Mouse (Mus musculus) layer of hippocampus, adult 11-12 months (tissue): ENCODE measurements at regions not wholly inside any gene's neighbourhood (a gene's known extent, or its start where the extent isn't known, plus 50 kb on each side); places are given as distances from the start of the nearest gene placed in this dataset.

Experiments used
- DNase-seq: peaks from one replicate; pipeline ENCODE4 v3.0.0; 2022; ENCODE audit warnings: low spot score

DNA sequence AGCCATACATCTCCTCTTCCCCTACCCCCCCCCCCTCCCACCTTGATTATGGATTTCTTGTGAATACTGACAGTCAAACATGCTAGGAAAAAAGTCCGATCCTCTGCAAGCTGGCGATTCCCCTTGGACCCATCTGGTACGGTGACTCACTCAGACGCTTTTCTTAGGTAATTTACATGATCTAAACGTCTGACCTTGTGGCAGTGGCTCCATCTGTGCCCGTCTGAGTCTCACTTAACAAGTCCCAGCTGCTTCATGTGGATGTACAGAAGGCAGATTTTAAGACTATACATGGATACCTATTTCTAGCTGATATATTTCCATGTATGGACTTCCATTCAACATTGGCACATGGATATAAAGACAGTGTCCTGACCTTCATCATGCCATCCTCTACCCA lies 481.0 kb downstream of the Lipi start:
- DNase-seq: no peak

DNA sequence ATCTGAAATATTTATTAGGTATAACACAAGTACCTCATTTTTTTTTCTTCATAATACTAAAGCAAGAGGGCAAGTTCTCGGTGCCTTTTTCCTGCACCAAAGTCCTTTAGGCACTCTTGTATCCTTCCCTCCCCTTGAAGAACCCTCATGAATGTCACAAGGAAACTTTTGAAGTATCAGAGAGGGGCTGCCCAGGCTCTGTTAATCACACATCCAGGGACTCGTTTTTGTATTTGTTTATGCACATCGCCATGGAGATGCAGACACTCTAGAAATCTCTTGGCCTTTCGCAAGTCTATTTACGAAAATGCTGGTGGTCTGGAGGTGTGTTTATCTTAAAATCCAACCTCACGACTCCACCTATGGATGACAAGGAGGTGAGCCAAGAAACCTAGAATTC lies 492.7 kb downstream of the Lipi start:
- DNase-seq: no peak

DNA sequence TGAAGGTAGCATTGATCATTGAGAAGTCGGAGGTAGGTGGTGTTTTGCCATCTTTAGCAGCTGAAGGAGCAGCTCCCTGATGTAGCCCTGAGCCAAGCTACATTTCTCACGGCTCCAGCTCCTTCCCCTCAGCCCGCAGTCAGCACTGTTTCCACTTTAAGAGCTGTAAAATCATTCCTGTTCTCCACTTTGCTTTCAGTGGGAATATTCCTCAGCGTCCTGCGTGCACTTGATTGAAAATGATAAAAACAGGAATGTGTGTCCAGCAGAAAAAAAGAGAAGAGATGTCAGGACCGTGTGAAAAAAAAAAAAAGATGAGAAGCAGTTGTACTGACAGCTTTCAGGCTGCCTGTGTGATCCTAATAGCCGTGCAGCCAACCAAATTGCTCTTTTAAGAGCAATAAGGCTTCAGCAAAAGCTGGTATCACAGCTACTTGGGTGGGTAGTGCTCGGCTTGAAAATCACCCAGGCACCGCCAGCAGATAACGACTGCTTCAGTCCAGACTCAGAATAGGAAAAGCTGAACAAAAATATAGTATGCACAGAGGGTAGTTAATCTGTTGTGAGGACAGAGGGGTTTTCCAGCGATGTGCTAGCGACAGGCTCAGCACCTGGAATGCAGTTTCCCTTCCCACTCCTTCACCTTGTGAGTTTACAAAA lies 493.3 kb downstream of the Lipi start:
- DNase-seq: no peak

DNA sequence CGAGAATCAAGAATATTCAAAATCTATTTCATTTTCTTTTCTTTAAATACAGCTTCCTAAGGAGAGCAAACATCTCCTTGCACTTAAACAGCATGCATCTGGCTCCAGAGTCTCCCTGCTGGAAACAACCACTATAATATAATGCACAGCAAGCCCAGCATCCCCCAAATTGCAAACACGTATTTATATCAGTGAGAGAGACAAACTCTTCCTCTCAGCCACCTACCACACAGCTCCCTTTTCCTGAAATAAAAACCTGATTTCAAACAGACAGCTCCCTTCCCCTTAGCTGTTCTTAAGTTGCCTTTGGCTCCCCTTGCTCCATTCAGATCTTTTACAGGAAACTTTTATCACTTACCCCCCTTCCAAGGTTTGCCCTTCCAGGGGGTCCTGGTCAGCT lies 493.9 kb downstream of the Lipi start:
- no peak for DNase-seq

DNA sequence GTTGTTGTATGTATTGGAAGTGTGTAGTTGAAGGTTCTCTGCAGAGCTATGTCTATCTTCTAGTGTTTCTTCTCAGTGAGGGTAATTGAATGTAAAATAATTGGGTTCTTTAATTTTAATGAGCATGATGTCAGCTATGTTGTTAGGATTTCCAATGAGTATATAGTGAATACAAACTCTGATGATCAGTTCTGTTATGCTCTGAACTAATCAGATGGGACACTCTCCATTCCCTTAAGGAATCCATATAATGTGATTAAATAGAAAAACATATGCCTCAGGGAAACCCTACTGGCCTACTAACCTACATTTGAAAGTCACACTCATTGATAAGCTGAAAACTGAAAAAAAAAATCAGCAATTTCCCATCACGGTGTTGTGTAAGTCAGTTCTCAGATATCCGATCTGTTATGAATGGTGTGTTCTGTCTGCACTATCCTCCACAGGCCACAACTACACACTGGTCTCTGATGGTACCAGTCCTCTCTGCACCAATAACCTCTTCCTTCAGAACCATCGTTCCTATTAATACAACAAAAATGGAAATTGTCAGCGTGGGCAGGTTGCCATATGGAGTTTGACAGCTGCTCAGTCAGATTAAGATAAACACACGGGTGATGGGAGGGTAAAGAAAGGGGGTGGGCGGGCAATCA lies 496.4 kb downstream of the Lipi start:
- DNase-seq: peak; percentile 67

DNA sequence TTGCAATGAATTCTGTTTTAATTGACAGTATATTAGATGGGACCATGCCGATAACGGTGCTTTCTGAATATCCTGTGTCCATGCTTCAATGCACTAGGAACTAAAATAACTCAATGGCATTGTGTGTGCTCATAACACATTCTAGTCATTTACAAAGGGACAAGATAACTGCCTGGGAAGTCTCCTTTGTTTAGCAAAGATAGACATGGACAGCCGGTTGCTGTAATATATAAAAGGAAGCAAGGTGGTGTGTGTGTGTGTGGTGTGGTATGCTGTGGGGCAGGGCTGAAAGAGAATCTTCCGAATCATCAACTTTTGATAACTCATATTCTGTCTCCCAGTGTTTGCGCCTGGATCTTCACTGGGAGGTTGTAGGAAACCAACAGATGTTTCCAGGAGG lies 497.2 kb downstream of the Lipi start:
- no peak for DNase-seq

DNA sequence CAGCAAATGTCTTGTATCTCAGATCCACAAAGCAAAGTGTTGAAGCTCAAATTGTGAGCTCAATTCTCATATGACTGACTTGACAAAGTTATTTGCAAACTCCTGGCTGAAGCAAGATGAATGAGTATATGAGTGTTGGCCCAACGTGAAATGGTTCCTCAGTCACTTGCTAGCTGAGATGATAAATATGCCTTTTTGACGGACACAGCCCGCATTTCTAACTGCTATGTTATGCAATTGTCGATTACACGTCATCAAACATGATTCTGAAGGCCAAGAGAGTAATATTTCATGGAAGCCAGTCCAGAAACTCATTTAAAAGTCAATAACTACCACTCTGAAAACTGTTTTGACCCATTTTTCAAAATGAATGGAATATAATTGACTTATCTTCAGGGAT lies 520.6 kb downstream of the Lipi start:
- DNase-seq: no peak

DNA sequence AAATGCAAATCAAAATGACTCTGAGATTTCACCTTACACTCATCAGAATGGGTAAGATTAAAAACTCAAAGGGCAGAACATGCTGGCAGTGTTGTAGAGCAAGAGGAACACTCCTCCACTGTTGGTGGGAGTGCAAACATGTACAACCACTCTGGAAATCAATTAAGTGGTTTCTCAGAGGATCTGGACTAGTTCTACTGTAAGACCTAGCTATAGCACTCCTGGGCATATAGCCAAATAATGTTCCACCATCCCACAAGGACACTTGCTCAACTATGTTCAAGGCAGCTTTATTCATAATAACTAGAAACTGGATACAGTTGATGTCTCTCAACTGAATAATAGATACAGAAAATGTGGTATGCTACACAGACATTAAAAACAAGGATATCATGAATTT lies 532.9 kb downstream of the Lipi start:
- no peak for DNase-seq

DNA sequence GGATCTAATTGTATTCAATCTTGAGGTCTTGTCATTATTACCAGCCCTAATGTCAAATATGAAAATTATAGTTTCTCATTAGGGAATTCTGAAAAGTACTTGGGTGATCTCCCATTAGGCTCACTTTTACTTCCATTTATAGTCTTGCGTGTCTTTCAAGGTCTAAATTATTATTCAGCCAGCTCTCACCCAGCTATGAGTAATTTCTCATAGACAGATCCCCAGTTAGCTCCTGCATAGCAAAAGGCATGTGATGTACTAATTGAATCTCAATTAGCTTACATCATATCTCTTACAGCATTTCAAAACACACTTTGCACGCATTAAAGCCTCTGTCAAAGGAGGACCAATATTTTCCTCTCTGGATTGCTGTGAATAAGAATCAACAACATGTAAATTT lies 539.9 kb downstream of the Lipi start:
- no peak for DNase-seq
